27 mouse cellular contexts compared by ENCODE assay signal in the genomic region with DNA sequence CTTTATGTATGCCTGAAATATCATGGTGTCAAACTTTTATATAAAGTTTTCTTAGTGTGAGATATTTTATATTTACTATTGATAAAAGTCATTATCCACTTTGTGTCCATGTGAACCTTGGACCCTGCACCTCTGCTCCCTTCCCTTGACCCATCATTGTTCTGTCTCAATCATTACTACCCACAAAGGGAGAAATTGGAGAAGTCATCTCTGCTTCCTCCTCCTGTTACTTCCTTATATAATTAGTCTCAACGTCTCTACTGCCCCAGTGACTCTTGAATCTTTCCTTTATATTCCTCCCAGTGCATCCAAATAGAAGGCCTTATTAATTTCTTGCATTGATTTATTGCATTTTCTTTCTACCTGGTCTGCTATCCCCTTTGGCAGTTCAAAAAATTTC. TPM values are rescaled to one million over a fixed set of nuclear protein-coding genes. Genes with fewer than 3 reads are reported as not detected.
DNase-seq lines count a peak whose midpoint lies in the region; ATAC-seq lines count a peak whose summit lies in the region.
"Had no signal": no experiment of that assay in that cellular context is flagged by ENCODE, and none has a peak within 500 bp of the region (broad histone marks: within the 10 kb centered on the region; RNA-seq: fewer than 3 reads in every experiment).

No protein-coding gene starts in this region.

- 86% methylated on average over 1 of the region's 1 CpGs for WGBS in midbrain, embryonic 11.5 days
- WGBS in midbrain, embryonic 14.5 days = 94% methylated on average over 1 of the region's 1 CpGs
- WGBS in hindbrain, embryonic 14.5 days = 90% methylated on average over 1 of the region's 1 CpGs

- DNase-seq in midbrain, embryonic 11.5 days (ENCODE audit: low spot score, missing footprints) = peak; percentile 39
- DNase-seq in midbrain, embryonic 14.5 days = no peak
- no peak for DNase-seq in hindbrain, embryonic 14.5 days (ENCODE audit: low spot score)
- DNase-seq in urinary bladder, postnatal 36 days (ENCODE audit: low spot score in 2 of 2) = no peak
- DNase-seq: adrenal gland, adult 2 months; adrenal gland, postnatal 10 days; adrenal gland, postnatal 25 days; cerebellum, adult 11 months; cerebellum, adult 18-20 months; cerebellum, adult 8-10 months; cerebellum, adult 9-11 months; cerebellum, postnatal 14 days; cerebellum, postnatal 36 days; forebrain, postnatal 0 days had no signal

- no peak overlapping the region for H3K27ac ChIP-seq in midbrain, embryonic 11.5 days (ENCODE audit: low read depth, low read length)
- no peak overlapping the region for H3K27ac ChIP-seq in midbrain, embryonic 14.5 days (replicated peaks; ENCODE audit: low read depth, low read length)
- H3K27ac ChIP-seq in hindbrain, embryonic 14.5 days = no peak overlapping the region
- H3K27ac ChIP-seq: embryonic facial prominence, embryonic 10.5 days; embryonic facial prominence, embryonic 12.5 days; forebrain, embryonic 13.5 days; forebrain, embryonic 15.5 days had no signal

- no peak for ATAC-seq in midbrain, embryonic 11.5 days (ENCODE audit: low FRiP score)
- no peak for ATAC-seq in midbrain, embryonic 14.5 days (ENCODE audit: low FRiP score, low TSS enrichment)
- ATAC-seq in megakaryocyte, adult 5-6 weeks (ENCODE audit: poor library complexity, severe bottlenecking) = peak; percentile 91
- ATAC-seq in neutrophil, adult 5-6 weeks (ENCODE audit: extremely low read depth, insufficient number of reproducible peaks, low FRiP score, poor library complexity, severe bottlenecking) = 0 out of 2 replicates have a peak, but pooled peaks have one; percentile 19
- ATAC-seq in hindbrain, embryonic 14.5 days (ENCODE audit: low FRiP score) = no peak
- ATAC-seq: forebrain, embryonic 13.5 days; forebrain, embryonic 15.5 days; forebrain, postnatal 0 days had no signal

- H3K9me3 ChIP-seq in midbrain, embryonic 11.5 days (ENCODE audit: control insufficient read depth, low read length) = no peaks in the 10 kb centered on the region
- H3K9me3 ChIP-seq in midbrain, embryonic 14.5 days (ENCODE audit: control insufficient read depth, low read length) = no peaks in the 10 kb centered on the region
- H3K9me3 ChIP-seq in hindbrain, embryonic 14.5 days (ENCODE audit: control insufficient read depth, low read length) = no peaks in the 10 kb centered on the region
- H3K9me3 ChIP-seq: embryonic facial prominence, embryonic 10.5 days; embryonic facial prominence, embryonic 12.5 days; forebrain, embryonic 13.5 days; forebrain, embryonic 15.5 days had no signal

- H3K36me3 ChIP-seq in midbrain, embryonic 11.5 days (ENCODE audit: control insufficient read depth, insufficient read depth, low read length) = peaks cover 10% of the 10 kb centered on the region
- peaks cover 78% of the 10 kb centered on the region for H3K36me3 ChIP-seq in midbrain, embryonic 14.5 days (ENCODE audit: control insufficient read depth, insufficient read depth, low read length)
- peaks cover 91% of the 10 kb centered on the region for H3K36me3 ChIP-seq in hindbrain, embryonic 14.5 days (replicated peaks; ENCODE audit: control insufficient read depth, insufficient read depth)

- H3K9ac ChIP-seq in midbrain, embryonic 11.5 days (ENCODE audit: low read length) = no peak overlapping the region
- no peak overlapping the region for H3K9ac ChIP-seq in midbrain, embryonic 14.5 days (replicated peaks; ENCODE audit: low read length)
- H3K9ac ChIP-seq in hindbrain, embryonic 14.5 days = no peak overlapping the region
- H3K9ac ChIP-seq: embryonic facial prominence, embryonic 12.5 days; forebrain, embryonic 13.5 days; forebrain, embryonic 15.5 days; forebrain, postnatal 0 days had no signal

- H3K27me3 ChIP-seq in midbrain, embryonic 11.5 days (ENCODE audit: control insufficient read depth, insufficient read depth, low read length) = no peaks in the 10 kb centered on the region
- H3K27me3 ChIP-seq in midbrain, embryonic 14.5 days (ENCODE audit: control insufficient read depth, insufficient read depth, low read length) = no peaks in the 10 kb centered on the region
- no peaks in the 10 kb centered on the region for H3K27me3 ChIP-seq in hindbrain, embryonic 14.5 days (ENCODE audit: control insufficient read depth, insufficient read depth, low read length)
- H3K27me3 ChIP-seq: embryonic facial prominence, embryonic 12.5 days; forebrain, embryonic 13.5 days; forebrain, embryonic 15.5 days had no signal

- no peak overlapping the region for H3K4me2 ChIP-seq in midbrain, embryonic 11.5 days
- H3K4me2 ChIP-seq in midbrain, embryonic 14.5 days (ENCODE audit: low read length) = no peak overlapping the region
- no peak overlapping the region for H3K4me2 ChIP-seq in hindbrain, embryonic 14.5 days (replicated peaks)
- H3K4me2 ChIP-seq: embryonic facial prominence, embryonic 12.5 days; forebrain, embryonic 13.5 days; forebrain, embryonic 15.5 days had no signal

- no peak overlapping the region for H3K4me3 ChIP-seq in midbrain, embryonic 11.5 days (ENCODE audit: low read depth, low read length)
- no peak overlapping the region for H3K4me3 ChIP-seq in midbrain, embryonic 14.5 days (replicated peaks; ENCODE audit: low read depth, low read length)
- no peak overlapping the region for H3K4me3 ChIP-seq in hindbrain, embryonic 14.5 days (replicated peaks; ENCODE audit: low read length)
- H3K4me3 ChIP-seq: embryonic facial prominence, embryonic 10.5 days; embryonic facial prominence, embryonic 12.5 days; forebrain, embryonic 13.5 days; forebrain, embryonic 15.5 days had no signal

- no peaks in the 10 kb centered on the region for H3K4me1 ChIP-seq in midbrain, embryonic 11.5 days (ENCODE audit: control insufficient read depth, insufficient read depth, low read length)
- no peaks in the 10 kb centered on the region for H3K4me1 ChIP-seq in midbrain, embryonic 14.5 days (ENCODE audit: control insufficient read depth, insufficient read depth, low read length)
- no peaks in the 10 kb centered on the region for H3K4me1 ChIP-seq in hindbrain, embryonic 14.5 days (replicated peaks; ENCODE audit: control insufficient read depth, insufficient read depth, low read length)
- H3K4me1 ChIP-seq: embryonic facial prominence, embryonic 10.5 days; embryonic facial prominence, embryonic 12.5 days; forebrain, embryonic 13.5 days; forebrain, embryonic 15.5 days had no signal

RNA-seq across cellular contexts. Expression of a gene that starts 40.0 kb away (rescaled TPM):
- not detected in 2 replicates for polyA plus RNA-seq in midbrain, embryonic 11.5 days (2014; fragmentation: Nextera tagmentation; extraction: Ambion mirVana)
- polyA plus RNA-seq in midbrain, embryonic 14.5 days (2014; fragmentation: Nextera tagmentation; extraction: Ambion mirVana) = not detected in 2 replicates
- total RNA-seq in megakaryocyte, adult 5-6 weeks (2015) = not detected in 2 replicates
- total RNA-seq in megakaryocyte, adult 5-6 weeks (2017) = not detected in 2 replicates
- not detected in 2 replicates for total RNA-seq in neutrophil, adult 5-6 weeks (2017)
- not detected in 2 replicates for polyA plus RNA-seq in hindbrain, embryonic 14.5 days (2014; fragmentation: Nextera tagmentation; extraction: Ambion mirVana)
- total RNA-seq: common myeloid progenitor, adult 5-6 weeks; ES-E14; forebrain, postnatal 0 days; MEL had no signal
- polyA plus RNA-seq: brain, embryonic 14.5 days; embryonic facial prominence, embryonic 10.5 days; embryonic facial prominence, embryonic 12.5 days; forebrain, embryonic 11.5 days; forebrain, embryonic 13.5 days; forebrain, embryonic 15.5 days; forebrain, postnatal 0 days had no signal

RNA-seq across cellular contexts. Expression of a gene that starts 50.1 kb away (rescaled TPM):
- 0.30 and 0.40 TPM in 2 replicates for polyA plus RNA-seq in midbrain, embryonic 11.5 days (2014; fragmentation: Nextera tagmentation; extraction: Ambion mirVana)
- 0.57 and 0.87 TPM in 2 replicates for polyA plus RNA-seq in midbrain, embryonic 14.5 days (2014; fragmentation: Nextera tagmentation; extraction: Ambion mirVana)
- total RNA-seq in megakaryocyte, adult 5-6 weeks (2015) = not detected in 2 replicates
- total RNA-seq in megakaryocyte, adult 5-6 weeks (2017) = not detected in 2 replicates
- not detected in 2 replicates for total RNA-seq in neutrophil, adult 5-6 weeks (2017)
- 1.5 TPM in 2 replicates for polyA plus RNA-seq in hindbrain, embryonic 14.5 days (2014; fragmentation: Nextera tagmentation; extraction: Ambion mirVana)
- total RNA-seq: adrenal gland, adult 2 months; adrenal gland, postnatal 10 days; adrenal gland, postnatal 25 days; adrenal gland, postnatal 4 days; common myeloid progenitor, adult 5-6 weeks; MEL had no signal
- polyA plus RNA-seq: adrenal gland, adult 2 months; C2C12 had no signal

RNA-seq across cellular contexts. Expression of a gene that starts 52.8 kb away (rescaled TPM):
- polyA plus RNA-seq in midbrain, embryonic 11.5 days (2014; fragmentation: Nextera tagmentation; extraction: Ambion mirVana) = 20.1 and 22.4 TPM in 2 replicates
- 31.4 and 32.6 TPM in 2 replicates for polyA plus RNA-seq in midbrain, embryonic 14.5 days (2014; fragmentation: Nextera tagmentation; extraction: Ambion mirVana)
- total RNA-seq in megakaryocyte, adult 5-6 weeks (2015) = 45.3 and 45.4 TPM in 2 replicates
- total RNA-seq in megakaryocyte, adult 5-6 weeks (2017) = 29.7 and 32.2 TPM in 2 replicates
- 71.7 and 86.1 TPM in 2 replicates for total RNA-seq in neutrophil, adult 5-6 weeks (2017)
- 29.7 and 34.7 TPM in 2 replicates for polyA plus RNA-seq in hindbrain, embryonic 14.5 days (2014; fragmentation: Nextera tagmentation; extraction: Ambion mirVana)

Comparison
In these comparisons a context has a peak if more than half of its experiments do, and no peak if none do; other contexts are left out.
1. ATAC-seq: peak in megakaryocyte, adult 5-6 weeks (single experiment) and neutrophil, adult 5-6 weeks (single experiment); none in midbrain, embryonic 11.5 days (single experiment), midbrain, embryonic 14.5 days (single experiment) and hindbrain, embryonic 14.5 days (single experiment).